In the genomic region with DNA sequence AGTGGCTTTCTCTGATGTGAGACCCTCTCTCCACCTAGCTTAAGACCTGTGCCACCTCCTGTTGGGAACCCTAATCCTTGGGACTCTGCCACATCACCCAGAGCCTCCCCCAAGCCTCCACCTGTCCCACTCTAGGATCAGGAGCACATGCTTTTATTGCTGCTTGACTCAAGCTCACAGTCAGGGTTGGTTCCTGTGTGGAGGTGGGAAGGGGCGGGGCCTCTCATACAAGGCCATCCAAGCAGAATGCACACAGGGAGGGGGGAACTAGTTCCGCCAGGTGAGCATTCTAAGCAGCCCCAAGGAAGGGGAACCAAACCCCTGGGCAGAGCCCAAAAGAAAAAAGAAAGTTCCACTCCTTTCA, we compare ENCODE assay signal across 20 mouse cellular contexts. TPM values are rescaled to one million over a fixed set of nuclear protein-coding genes. Genes with fewer than 3 reads are reported as not detected.
DNase-seq lines count a peak whose midpoint lies in the region; ATAC-seq and TF ChIP-seq lines count a peak whose summit lies in the region.
"Had no signal": no experiment of that assay in that cellular context is flagged by ENCODE, and none has a peak within 500 bp of the region (broad histone marks: within the 10 kb centered on the region; RNA-seq: fewer than 3 reads in every experiment).

No protein-coding gene starts in this region.

- no peaks in the 10 kb centered on the region for H3K4me1 ChIP-seq in intestine, embryonic 15.5 days (replicated peaks)
- peaks cover 3% of the 10 kb centered on the region; the same call in 1 of the 2 replicates for H3K4me1 ChIP-seq in liver, embryonic 16.5 days (ENCODE audit: control insufficient read depth, low read depth, low read length)
- H3K4me1 ChIP-seq in forebrain, embryonic 15.5 days = no peaks in the 10 kb centered on the region
- no peaks in the 10 kb centered on the region for H3K4me1 ChIP-seq in midbrain, postnatal 0 days (ENCODE audit: insufficient read depth, low read length)
- H3K4me1 ChIP-seq: heart, embryonic 15.5 days; limb, embryonic 15.5 days had no signal

- H3K4me3 ChIP-seq in intestine, embryonic 15.5 days (replicated peaks) = no peak overlapping the region
- no peak overlapping the region for H3K4me3 ChIP-seq in liver, embryonic 16.5 days (ENCODE audit: low read depth, low read length)
- no peak overlapping the region for H3K4me3 ChIP-seq in forebrain, embryonic 15.5 days
- no peak overlapping the region for H3K4me3 ChIP-seq in midbrain, postnatal 0 days (ENCODE audit: low read depth, low read length)
- H3K4me3 ChIP-seq: erythroblast, embryonic 14.5 days; heart, embryonic 15.5 days; limb, embryonic 15.5 days had no signal

- no peak for TF ChIP-seq CTCF in midbrain, postnatal 0 days (IDR thresholded peaks at IDR 0.05)

- peak overlapping the region; percentile 67 for H3K27ac ChIP-seq in intestine, embryonic 15.5 days
- H3K27ac ChIP-seq in liver, embryonic 16.5 days (ENCODE audit: low read length) = peak overlapping the region; percentile 73
- no peak overlapping the region for H3K27ac ChIP-seq in forebrain, embryonic 15.5 days (replicated peaks)
- H3K27ac ChIP-seq in midbrain, postnatal 0 days (ENCODE audit: low read depth, low read length) = no peak overlapping the region
- H3K27ac ChIP-seq: heart, embryonic 15.5 days; limb, embryonic 15.5 days had no signal

- WGBS in intestine, embryonic 15.5 days = 58% methylated on average over 2 of the region's 2 CpGs
- 58% methylated on average over 2 of the region's 2 CpGs for WGBS in liver, embryonic 16.5 days (ENCODE audit: insufficient replicate concordance)
- WGBS in forebrain, embryonic 15.5 days = 79% methylated on average over 2 of the region's 2 CpGs
- 83% methylated on average over 2 of the region's 2 CpGs for WGBS in midbrain, postnatal 0 days

- no peaks in the 10 kb centered on the region for H3K9me3 ChIP-seq in intestine, embryonic 15.5 days
- no peaks in the 10 kb centered on the region for H3K9me3 ChIP-seq in liver, embryonic 16.5 days (replicated peaks; ENCODE audit: control insufficient read depth, low read length)
- no peaks in the 10 kb centered on the region for H3K9me3 ChIP-seq in forebrain, embryonic 15.5 days
- no peaks in the 10 kb centered on the region for H3K9me3 ChIP-seq in midbrain, postnatal 0 days (ENCODE audit: low read length)
- H3K9me3 ChIP-seq: heart, embryonic 15.5 days; limb, embryonic 15.5 days had no signal

- peak; percentile 83 for ATAC-seq in intestine, embryonic 15.5 days
- ATAC-seq in liver, embryonic 16.5 days (ENCODE audit: low read depth) = peak; percentile 45
- no peak for ATAC-seq in forebrain, embryonic 15.5 days (replicated peaks)
- ATAC-seq in midbrain, postnatal 0 days (ENCODE audit: low FRiP score) = no peak
- ATAC-seq: forebrain, embryonic 16.5 days; inflammation-experienced regulatory T-cells, adult 6 months had no signal

- intact Hi-C loops in left cerebral cortex, postnatal 25 days (cut with DNase I) = loop anchor here (10.0 kb wide), 1 partner anchor 186 kb away; the partner anchor contains the start of gene Morc2a

- peak; percentile 36 for DNase-seq in kidney, adult 18-20 months
- DNase-seq in kidney, postnatal 14 days = peak; percentile 36
- no peak for DNase-seq in left cerebral cortex, postnatal 25 days (ENCODE audit: low spot score in 2 of 2)
- DNase-seq in thymus, postnatal 14 days = no peak
- no peak for DNase-seq in midbrain, postnatal 0 days (ENCODE audit: low spot score)
- DNase-seq: adrenal gland, adult 2 months; layer of hippocampus, adult 9-11 months; lung, postnatal 14 days; right cerebral cortex, postnatal 14 days had no signal

- H3K27me3 ChIP-seq in intestine, embryonic 15.5 days (replicated peaks) = no peaks in the 10 kb centered on the region
- no peaks in the 10 kb centered on the region for H3K27me3 ChIP-seq in liver, embryonic 16.5 days (ENCODE audit: control insufficient read depth, insufficient read depth, low read depth, low read length)
- no peaks in the 10 kb centered on the region for H3K27me3 ChIP-seq in forebrain, embryonic 15.5 days
- no peaks in the 10 kb centered on the region for H3K27me3 ChIP-seq in midbrain, postnatal 0 days (ENCODE audit: insufficient read depth, low read length)
- H3K27me3 ChIP-seq: heart, embryonic 15.5 days; limb, embryonic 15.5 days had no signal

- H3K36me3 ChIP-seq in intestine, embryonic 15.5 days = no peaks in the 10 kb centered on the region
- no peaks in the 10 kb centered on the region for H3K36me3 ChIP-seq in liver, embryonic 16.5 days (ENCODE audit: control insufficient read depth, insufficient read depth)
- no peaks in the 10 kb centered on the region for H3K36me3 ChIP-seq in forebrain, embryonic 15.5 days
- H3K36me3 ChIP-seq in midbrain, postnatal 0 days (ENCODE audit: insufficient read depth, low read length) = no peaks in the 10 kb centered on the region
- H3K36me3 ChIP-seq: heart, embryonic 15.5 days had no signal

- H3K9ac ChIP-seq in intestine, embryonic 15.5 days = no peak overlapping the region
- H3K9ac ChIP-seq in liver, embryonic 16.5 days (ENCODE audit: low read depth, low read length) = no peak overlapping the region
- H3K9ac ChIP-seq in forebrain, embryonic 15.5 days (replicated peaks) = no peak overlapping the region
- H3K9ac ChIP-seq in midbrain, postnatal 0 days (replicated peaks; ENCODE audit: low read length, poor library complexity, severe bottlenecking) = no peak overlapping the region
- H3K9ac ChIP-seq: heart, embryonic 15.5 days; limb, embryonic 15.5 days had no signal

- H3K4me2 ChIP-seq in intestine, embryonic 15.5 days (replicated peaks) = peak overlapping the region; percentile 29; the same call in 1 of the 2 replicates
- no peak overlapping the region for H3K4me2 ChIP-seq in liver, embryonic 16.5 days (ENCODE audit: low read depth, low read length)
- H3K4me2 ChIP-seq in forebrain, embryonic 15.5 days (replicated peaks) = no peak overlapping the region
- no peak overlapping the region for H3K4me2 ChIP-seq in midbrain, postnatal 0 days (ENCODE audit: low read depth, low read length, poor library complexity, severe bottlenecking)
- H3K4me2 ChIP-seq: heart, embryonic 15.5 days; limb, embryonic 15.5 days had no signal

RNA-seq across cellular contexts. Expression of gene Rnf185, which starts 6.9 kb away (rescaled TPM):
- 31.1 and 31.2 TPM in 2 replicates for polyA plus RNA-seq in intestine, embryonic 15.5 days (2015; fragmentation: Nextera tagmentation; extraction: Ambion mirVana)
- polyA plus RNA-seq in liver, embryonic 16.5 days (2015; fragmentation: Nextera tagmentation; extraction: Ambion mirVana) = 8.4 and 9.0 TPM in 2 replicates
- 39.8 and 41.6 TPM in 2 replicates for polyA plus RNA-seq in forebrain, embryonic 15.5 days (2015; fragmentation: Nextera tagmentation; extraction: Ambion mirVana)
- total RNA-seq in left cerebral cortex, postnatal 25 days (2021) = 10 to 100 TPM; 27.5 to 29.2 TPM
- total RNA-seq in midbrain, postnatal 0 days (2014; rRNA removed) = 43.6 and 46.8 TPM in 2 replicates
- 36.9 and 39.6 TPM in 2 replicates for polyA plus RNA-seq in midbrain, postnatal 0 days (2015; fragmentation: Nextera tagmentation; extraction: Ambion mirVana)

RNA-seq across cellular contexts. Expression of gene Pla2g3, which starts 29.0 kb away (rescaled TPM):
- polyA plus RNA-seq in intestine, embryonic 15.5 days (2015; fragmentation: Nextera tagmentation; extraction: Ambion mirVana) = 0.38 and 0.45 TPM in 2 replicates
- 0.09 and 0.12 TPM in 2 replicates for polyA plus RNA-seq in liver, embryonic 16.5 days (2015; fragmentation: Nextera tagmentation; extraction: Ambion mirVana)
- polyA plus RNA-seq in forebrain, embryonic 15.5 days (2015; fragmentation: Nextera tagmentation; extraction: Ambion mirVana) = 0.39 and 0.72 TPM in 2 replicates
- total RNA-seq in left cerebral cortex, postnatal 25 days (2021) = 1 to 10 TPM; 2.6 to 3.2 TPM
- 27.4 and 33.1 TPM in 2 replicates for total RNA-seq in midbrain, postnatal 0 days (2014; rRNA removed)
- polyA plus RNA-seq in midbrain, postnatal 0 days (2015; fragmentation: Nextera tagmentation; extraction: Ambion mirVana) = 15.4 and 20.1 TPM in 2 replicates
- total RNA-seq: ES-E14; gastrocnemius, adult 18-20 months had no signal
- polyA plus RNA-seq: erythroblast, embryonic 14.5 days had no signal

RNA-seq across cellular contexts. Expression of gene Inpp5j, which starts 45.5 kb away (rescaled TPM):
- polyA plus RNA-seq in intestine, embryonic 15.5 days (2015; fragmentation: Nextera tagmentation; extraction: Ambion mirVana) = 4.2 and 4.6 TPM in 2 replicates
- polyA plus RNA-seq in liver, embryonic 16.5 days (2015; fragmentation: Nextera tagmentation; extraction: Ambion mirVana) = 0.96 and 1.0 TPM in 2 replicates
- polyA plus RNA-seq in forebrain, embryonic 15.5 days (2015; fragmentation: Nextera tagmentation; extraction: Ambion mirVana) = 1.8 and 2.7 TPM in 2 replicates
- total RNA-seq in left cerebral cortex, postnatal 25 days (2021) = 10 to 100 TPM; 49.0 to 55.5 TPM
- 10.5 and 10.6 TPM in 2 replicates for total RNA-seq in midbrain, postnatal 0 days (2014; rRNA removed)
- polyA plus RNA-seq in midbrain, postnatal 0 days (2015; fragmentation: Nextera tagmentation; extraction: Ambion mirVana) = 17.3 and 19.3 TPM in 2 replicates
- total RNA-seq: megakaryocyte-erythroid progenitor cell, adult 5-6 weeks had no signal
- polyA plus RNA-seq: erythroblast, embryonic 14.5 days; inflammation-experienced regulatory T-cells, adult 6 months had no signal

RNA-seq across cellular contexts. Expression of gene Limk2, which starts 50.1 kb away (rescaled TPM):
- polyA plus RNA-seq in intestine, embryonic 15.5 days (2015; fragmentation: Nextera tagmentation; extraction: Ambion mirVana) = 60.1 and 64.0 TPM in 2 replicates
- 6.7 and 7.3 TPM in 2 replicates for polyA plus RNA-seq in liver, embryonic 16.5 days (2015; fragmentation: Nextera tagmentation; extraction: Ambion mirVana)
- polyA plus RNA-seq in forebrain, embryonic 15.5 days (2015; fragmentation: Nextera tagmentation; extraction: Ambion mirVana) = 98.1 and 103 TPM in 2 replicates
- 100 to 1,000 TPM in 1 of 2 experiments, 10 to 100 TPM in 1; 85.6 to 101 TPM for total RNA-seq in left cerebral cortex, postnatal 25 days (2021)
- 250 and 290 TPM in 2 replicates for total RNA-seq in midbrain, postnatal 0 days (2014; rRNA removed)
- polyA plus RNA-seq in midbrain, postnatal 0 days (2015; fragmentation: Nextera tagmentation; extraction: Ambion mirVana) = 134 and 149 TPM in 2 replicates

RNA-seq across cellular contexts. Expression of gene Selenom, which starts 55.4 kb away (rescaled TPM):
- polyA plus RNA-seq in intestine, embryonic 15.5 days (2015; fragmentation: Nextera tagmentation; extraction: Ambion mirVana) = 147 and 154 TPM in 2 replicates
- polyA plus RNA-seq in liver, embryonic 16.5 days (2015; fragmentation: Nextera tagmentation; extraction: Ambion mirVana) = 9.6 and 10.8 TPM in 2 replicates
- 41.6 and 44.2 TPM in 2 replicates for polyA plus RNA-seq in forebrain, embryonic 15.5 days (2015; fragmentation: Nextera tagmentation; extraction: Ambion mirVana)
- 100 to 1,000 TPM; 142 to 145 TPM for total RNA-seq in left cerebral cortex, postnatal 25 days (2021)
- total RNA-seq in midbrain, postnatal 0 days (2014; rRNA removed) = 244 and 290 TPM in 2 replicates
- polyA plus RNA-seq in midbrain, postnatal 0 days (2015; fragmentation: Nextera tagmentation; extraction: Ambion mirVana) = 298 and 349 TPM in 2 replicates
- total RNA-seq: megakaryocyte-erythroid progenitor cell, adult 5-6 weeks had no signal

Comparison
In these comparisons a context has a peak if more than half of its experiments do, and no peak if none do; other contexts are left out.
1. ATAC-seq: peak in intestine, embryonic 15.5 days (single experiment) and liver, embryonic 16.5 days (single experiment); none in forebrain, embryonic 15.5 days (single experiment) and midbrain, postnatal 0 days (single experiment).
2. H3K27ac ChIP-seq: peak in intestine, embryonic 15.5 days (single experiment) and liver, embryonic 16.5 days (single experiment); none in forebrain, embryonic 15.5 days (single experiment) and midbrain, postnatal 0 days (single experiment).
3. DNase-seq: peak in kidney, adult 18-20 months (single experiment) and kidney, postnatal 14 days (single experiment); none in left cerebral cortex, postnatal 25 days (0 of 2), thymus, postnatal 14 days (single experiment) and midbrain, postnatal 0 days (single experiment).